Mouse (Mus musculus) cerebellum, postnatal 25 days (tissue): ENCODE measurements around the gene Zfp597.
"Not testable (repeated sequence)": the region's sequence is repeated elsewhere in the genome, so short reads cannot be mapped to it uniquely, and the experiment has no call there.

Experiments used
- DNase-seq, 2 experiments: peaks; one replicate each; pipeline ENCODE4 v3.0.0; 2021; ENCODE audit warnings: mixed read lengths in 2 of 2

Zfp597 gene

GRCm38 (mm10) chr16:3854437-3855182 is 29.8 kb downstream of the Zfp597 start:
- no peak for DNase-seq

DNA sequence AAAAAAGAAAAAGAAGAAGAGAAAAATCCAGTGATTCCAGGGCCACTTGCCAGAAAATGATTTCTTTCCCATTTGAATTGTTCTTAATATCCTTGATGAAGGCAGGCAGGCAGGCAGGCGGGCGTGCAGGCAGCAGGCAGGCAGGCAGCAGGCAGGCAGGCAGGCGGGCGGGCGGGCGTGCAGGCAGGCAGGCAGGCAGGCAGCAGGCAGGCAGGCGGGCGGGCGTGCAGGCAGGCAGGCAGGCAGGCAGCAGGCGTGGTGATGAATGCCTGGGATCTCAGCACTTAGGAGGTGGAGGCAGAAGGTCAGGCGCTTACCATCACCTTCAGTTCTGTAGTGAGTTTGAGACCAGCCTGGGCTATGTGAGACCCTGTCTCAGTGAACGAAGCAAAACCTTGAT is 31.8 kb downstream of the Zfp597 start:
- no peak for DNase-seq

DNA sequence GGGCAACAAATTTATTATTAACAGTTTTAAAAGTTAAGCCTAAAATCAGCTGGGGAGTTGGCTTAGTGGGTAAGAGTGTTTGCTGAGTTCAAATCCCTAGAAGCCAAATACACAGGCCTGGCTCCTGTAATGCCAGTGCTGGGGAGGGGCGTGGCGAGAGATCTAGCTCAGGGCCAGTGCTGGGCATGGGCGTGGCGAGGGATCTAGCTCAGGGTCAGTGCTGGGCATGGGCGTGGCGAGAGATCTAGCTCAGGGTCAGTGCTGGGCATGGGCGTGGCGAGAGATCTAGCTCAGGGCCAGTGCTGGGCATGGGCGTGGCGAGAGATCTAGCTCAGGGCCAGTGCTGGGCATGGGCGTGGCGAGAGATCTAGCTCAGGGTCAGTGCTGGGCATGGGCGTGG is 33.1 kb downstream of the Zfp597 start:
- DNase-seq: not testable (repeated sequence)

GRCm38 (mm10) chr16:3848416-3848815 is 35.9 kb downstream of the Zfp597 start:
- DNase-seq: no peak

DNA sequence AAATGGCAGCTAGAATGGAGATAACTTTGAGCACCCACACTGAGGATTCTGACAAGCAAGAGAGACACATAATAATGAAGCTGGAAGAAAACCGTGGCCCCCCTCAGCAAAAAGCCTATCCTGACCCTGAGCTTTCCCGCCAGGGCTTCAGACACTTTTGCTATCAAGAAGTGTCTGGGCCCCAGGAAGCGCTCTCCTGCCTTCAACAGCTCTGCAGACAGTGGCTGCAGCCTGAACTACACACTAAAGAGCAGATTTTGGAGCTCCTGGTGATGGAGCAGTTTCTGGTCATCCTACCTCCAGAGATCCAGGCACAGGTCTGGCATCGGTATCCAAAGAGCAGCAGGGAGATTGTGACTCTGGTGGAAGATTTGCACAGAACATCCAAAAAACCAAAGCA is 36.5 kb downstream of the Zfp597 start:
- peak; percentile 14 for DNase-seq

GRCm38 (mm10) chr16:3846711-3847518 is 37.4 kb downstream of the Zfp597 start, which contains the start of gene Zfp174:
TSS of gene Zfp174 (plus strand) at chr16:3847268.
- peak; percentile 92 to 93 for DNase-seq

DNA sequence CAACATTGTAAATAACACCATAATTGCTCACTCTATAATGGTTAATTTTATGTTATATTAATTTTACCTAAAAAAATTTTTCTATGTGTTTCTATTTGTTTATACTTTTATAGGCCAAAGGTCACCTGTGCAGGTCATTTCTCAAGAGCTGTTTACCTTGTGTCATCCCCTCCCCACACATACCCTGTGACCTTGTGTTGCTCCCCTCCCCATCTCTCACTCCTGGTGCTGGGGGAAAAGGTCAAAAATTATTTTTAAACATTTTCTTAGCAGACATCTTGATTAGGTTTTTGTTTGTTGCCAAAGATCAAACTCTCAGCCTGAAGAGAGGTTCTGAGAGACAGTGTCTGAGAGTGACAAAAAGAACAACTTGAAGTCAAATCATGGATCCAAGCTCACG is 40.6 kb downstream of the Zfp597 start:
- no peak for DNase-seq

DNA sequence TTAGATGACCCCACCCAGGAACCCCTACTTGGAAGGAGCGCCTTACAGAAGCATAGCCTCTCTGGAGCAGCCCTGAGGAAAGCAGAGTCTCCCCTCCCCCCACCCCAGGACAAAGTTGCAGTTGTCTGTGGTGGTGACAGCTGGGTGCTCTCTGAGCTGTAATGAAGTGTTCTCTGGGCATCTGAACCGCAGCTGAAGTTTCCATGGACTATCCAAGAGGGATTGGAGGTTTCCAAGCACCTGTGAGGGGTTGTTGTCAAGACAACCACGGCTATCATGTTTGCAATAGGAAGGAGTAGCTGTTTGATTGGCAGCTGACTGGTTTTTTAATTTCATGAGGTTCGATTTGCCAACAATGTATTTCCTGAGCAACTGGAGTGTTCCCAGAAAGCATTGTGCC is 41.4 kb downstream of the Zfp597 start:
- DNase-seq: no peak

- no peak for DNase-seq
Measured at GRCm38 (mm10) chr16:3839157-3839885, 45.0 kb downstream of the Zfp597 start.

GRCm38 (mm10) chr16:3835461-3835860 is 48.9 kb downstream of the Zfp597 start:
- no peak for DNase-seq

- DNase-seq: no peak
Measured at GRCm38 (mm10) chr16:3830588-3831109, 53.7 kb downstream of the Zfp597 start, which contains the start of gene Olfr15. TSS of gene Olfr15 (plus strand) at chr16:3830878.

GRCm38 (mm10) chr16:3829727-3830126 is 54.6 kb downstream of the Zfp597 start:
- DNase-seq: no peak

- DNase-seq: no peak
Measured at GRCm38 (mm10) chr16:3828021-3828420, 56.3 kb downstream of the Zfp597 start.

DNA sequence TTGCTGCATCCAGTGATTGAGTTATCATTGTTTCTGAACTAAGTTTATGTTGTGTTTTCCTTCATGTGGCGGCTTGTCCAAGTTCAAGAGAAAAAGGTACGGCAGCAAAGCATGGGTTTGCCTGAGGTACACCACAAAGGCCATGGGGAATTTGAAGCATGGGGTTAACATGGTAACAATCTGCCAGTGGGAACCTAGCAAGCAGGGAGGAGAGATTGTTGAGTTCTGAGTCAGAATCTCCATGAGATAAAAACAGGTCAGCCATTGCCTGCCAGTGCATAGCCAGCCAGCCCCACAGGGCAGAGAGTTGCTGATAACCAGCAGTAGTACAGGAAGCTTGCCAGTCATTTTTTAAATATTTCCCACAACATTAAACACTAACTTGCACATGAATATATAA is 64.2 kb downstream of the Zfp597 start:
- no peak for DNase-seq

DNA sequence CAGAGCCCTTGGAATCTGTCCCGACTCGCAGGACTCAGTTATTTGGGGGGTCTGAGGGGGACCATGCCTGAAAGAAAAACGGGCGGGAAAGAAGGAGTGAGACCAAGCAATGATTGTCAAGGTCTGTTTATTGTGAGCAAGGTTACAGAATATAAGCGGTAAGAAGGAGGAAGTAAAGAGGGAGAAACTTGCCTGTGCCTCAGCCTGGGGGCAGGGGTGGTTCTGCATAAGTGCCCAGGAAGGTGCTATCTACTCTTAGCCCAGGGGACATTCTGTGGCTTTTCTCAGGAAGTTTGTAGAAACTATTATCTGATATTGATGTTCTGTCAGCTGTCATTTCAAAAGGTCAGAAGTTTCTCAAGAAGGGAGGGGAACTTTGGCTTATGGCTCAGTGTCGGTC is 69.7 kb downstream of the Zfp597 start:
- not testable (repeated sequence) for DNase-seq
